Mouse (Mus musculus): Measurements from ENCODE around the gene Lmntd2. TPM values are rescaled to one million over a fixed set of nuclear protein-coding genes. Genes with fewer than 3 reads are reported as not detected.

Gene Lmntd2
- polyA plus RNA-seq, 1 experiment from 2014 or later: 0.54 TPM

- no peak for ATAC-seq (replicated peaks; ENCODE audit: extremely low read depth, insufficient read depth, low FRiP score)
- peaks cover 4% of the 10 kb centered on the region; the same call in 1 of the 2 replicates for H3K4me1 ChIP-seq (ENCODE audit: control insufficient read depth, insufficient read depth, low read length)
- no peaks in the 10 kb centered on the region for H3K27me3 ChIP-seq (ENCODE audit: control insufficient read depth, insufficient read depth, low read length)
- H3K4me3 ChIP-seq (ENCODE audit: low read length): no peak overlapping the region
- H3K36me3 ChIP-seq (ENCODE audit: control insufficient read depth, insufficient read depth): no peaks in the 10 kb centered on the region
- WGBS: 85% methylated on average over 14 of the region's 14 CpGs
- no peaks in the 10 kb centered on the region for H3K9me3 ChIP-seq (replicated peaks; ENCODE audit: control insufficient read depth, low read length)
- no peak overlapping the region for H3K9ac ChIP-seq (ENCODE audit: low read length)
- H3K4me2 ChIP-seq (ENCODE audit: low read depth, low read length): no peak overlapping the region
- H3K27ac ChIP-seq (ENCODE audit: low read length): no peak overlapping the region
These were observed 3.2 kb downstream of the Lmntd2 start for GRCm38 (mm10) chr7:141210606-141211131.

- WGBS: 59% methylated on average over 12 of the region's 12 CpGs
- H3K36me3 ChIP-seq (ENCODE audit: control insufficient read depth, insufficient read depth): no peaks in the 10 kb centered on the region
These were observed 3.7 kb downstream of the Lmntd2 start for GRCm38 (mm10) chr7:141210137-141210536.

DNA sequence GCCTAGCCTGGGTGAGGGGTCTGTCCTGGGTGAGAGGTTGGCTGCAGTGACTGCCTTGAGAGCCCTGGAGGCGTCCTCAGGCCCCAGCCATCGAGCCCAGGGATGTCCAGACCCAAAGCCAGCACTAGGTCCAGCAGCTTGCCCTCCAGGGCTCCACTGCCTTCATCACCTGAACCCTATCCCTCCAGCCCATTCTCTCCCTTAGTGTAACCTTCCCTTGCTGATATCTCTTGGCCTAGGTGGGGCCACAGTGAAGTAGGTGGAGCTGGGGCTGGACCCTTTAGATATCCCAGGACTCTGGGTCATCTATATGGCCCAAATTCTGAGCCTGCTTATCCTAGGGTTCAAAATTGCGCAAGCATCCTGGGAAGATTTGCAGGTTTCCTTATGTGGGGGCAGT lies 4.4 kb downstream of the Lmntd2 start:
- no peak overlapping the region for H3K9ac ChIP-seq (ENCODE audit: low read length)
- no peaks in the 10 kb centered on the region for H3K27me3 ChIP-seq (ENCODE audit: control insufficient read depth, insufficient read depth, low read length)
- 66% methylated on average over 3 of the region's 3 CpGs for WGBS
- H3K4me2 ChIP-seq (ENCODE audit: low read depth, low read length): no peak overlapping the region
- H3K4me1 ChIP-seq (ENCODE audit: control insufficient read depth, insufficient read depth, low read length): no peaks in the 10 kb centered on the region
- no peaks in the 10 kb centered on the region for H3K36me3 ChIP-seq (ENCODE audit: control insufficient read depth, insufficient read depth)
- H3K27ac ChIP-seq (ENCODE audit: low read length): no peak overlapping the region
- H3K4me3 ChIP-seq (ENCODE audit: low read length): no peak overlapping the region
- no peak for ATAC-seq (replicated peaks; ENCODE audit: extremely low read depth, insufficient read depth, low FRiP score)
- H3K9me3 ChIP-seq (replicated peaks; ENCODE audit: control insufficient read depth, low read length): no peaks in the 10 kb centered on the region

More at GRCm38 (mm10) chr7:141210137-141210536, 3.7 kb downstream of the Lmntd2 start:
- Histone ChIP-seq H3K27me3 (ENCODE audit: control insufficient read depth, insufficient read depth, low read length) (no peaks in the 10 kb centered on the region), H3K27ac (ENCODE audit: low read length) (no peak overlapping the region), H3K4me3 (ENCODE audit: low read length) (no peak overlapping the region), H3K9me3 (replicated peaks; ENCODE audit: control insufficient read depth, low read length) (no peaks in the 10 kb centered on the region), H3K9ac (ENCODE audit: low read length) (no peak overlapping the region), H3K4me2 (ENCODE audit: low read depth, low read length) (no peak overlapping the region), H3K4me1 (ENCODE audit: control insufficient read depth, insufficient read depth, low read length) (peaks cover 3% of the 10 kb centered on the region; the same call in 1 of the 2 replicates)
- no peak for ATAC-seq (replicated peaks; ENCODE audit: extremely low read depth, insufficient read depth, low FRiP score)

DNA sequence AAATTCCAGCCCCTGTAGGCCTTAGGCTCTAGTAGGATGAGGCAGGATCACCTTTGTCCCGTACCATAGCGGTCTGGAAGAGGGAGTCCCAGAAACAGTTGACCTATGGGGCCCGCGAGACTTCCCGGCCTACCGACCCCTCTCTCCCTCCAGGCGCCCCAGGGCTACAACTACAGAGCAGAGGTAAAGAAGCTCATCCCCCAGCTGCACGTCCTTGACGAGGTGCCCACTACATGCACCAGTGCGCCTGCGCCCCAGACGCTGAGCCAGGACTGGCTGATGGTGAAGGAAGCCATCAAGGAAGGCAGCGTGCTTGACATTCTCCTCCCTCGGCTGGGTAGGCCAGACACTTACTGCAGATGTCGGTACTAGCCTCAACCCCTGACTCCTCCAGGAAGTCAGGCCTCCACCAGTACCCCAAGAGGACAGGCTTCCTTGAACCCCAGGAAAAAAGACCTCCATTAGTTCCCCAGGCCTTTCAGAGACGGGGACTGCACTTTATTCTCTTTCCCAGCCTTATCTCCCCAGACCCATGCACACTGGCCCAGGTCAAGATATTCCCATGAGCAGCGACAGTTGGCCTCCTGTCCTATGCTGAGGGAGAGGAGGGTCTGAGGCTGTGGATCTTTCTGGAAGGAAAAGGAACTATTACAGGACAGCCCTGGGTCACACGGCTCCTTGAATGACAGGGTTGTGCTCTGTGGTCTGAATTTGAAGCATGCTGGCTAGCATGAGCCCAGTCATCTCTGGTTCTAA lies 7.5 kb downstream of the Lmntd2 start:
- Histone ChIP-seq H3K27me3 (ENCODE audit: control insufficient read depth, insufficient read depth, low read length) (no peaks in the 10 kb centered on the region), H3K9ac (ENCODE audit: low read length) (no peak overlapping the region), H3K9me3 (replicated peaks; ENCODE audit: control insufficient read depth, low read length) (no peaks in the 10 kb centered on the region), H3K36me3 (ENCODE audit: control insufficient read depth, insufficient read depth) (no peaks in the 10 kb centered on the region), H3K4me3 (ENCODE audit: low read length) (no peak overlapping the region), H3K4me2 (ENCODE audit: low read depth, low read length) (no peak overlapping the region), H3K4me1 (ENCODE audit: control insufficient read depth, insufficient read depth, low read length) (no peaks in the 10 kb centered on the region), H3K27ac (ENCODE audit: low read length) (no peak overlapping the region)
- ATAC-seq (replicated peaks; ENCODE audit: extremely low read depth, insufficient read depth, low FRiP score): no peak
- 85% methylated on average over 18 of the region's 18 CpGs for WGBS

DNA sequence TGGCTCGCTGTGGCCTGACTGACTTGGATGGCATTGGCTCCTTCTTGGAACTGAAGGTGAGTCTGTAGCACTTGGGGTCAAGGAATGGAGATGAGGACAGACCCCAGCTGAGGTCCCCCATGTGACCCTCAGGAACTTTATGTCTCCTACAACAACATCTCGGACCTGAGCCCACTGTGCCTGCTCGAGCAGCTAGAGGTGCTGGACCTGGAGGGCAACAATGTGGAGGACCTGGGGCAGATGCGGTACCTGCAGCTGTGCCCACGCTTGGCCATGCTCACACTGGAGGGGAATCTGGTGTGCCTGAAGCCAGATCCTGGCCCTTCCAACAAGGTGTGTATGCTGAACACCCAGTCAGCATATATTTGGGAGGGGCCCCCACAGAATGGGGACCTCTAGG lies 8.4 kb downstream of the Lmntd2 start:
- no peak overlapping the region for H3K4me3 ChIP-seq (ENCODE audit: low read length)
- no peak overlapping the region for H3K27ac ChIP-seq (ENCODE audit: low read length)
- H3K27me3 ChIP-seq (ENCODE audit: control insufficient read depth, insufficient read depth, low read length): no peaks in the 10 kb centered on the region
- H3K4me1 ChIP-seq (ENCODE audit: control insufficient read depth, insufficient read depth, low read length): no peaks in the 10 kb centered on the region
- ATAC-seq (replicated peaks; ENCODE audit: extremely low read depth, insufficient read depth, low FRiP score): no peak
- no peaks in the 10 kb centered on the region for H3K36me3 ChIP-seq (ENCODE audit: control insufficient read depth, insufficient read depth)
- H3K9me3 ChIP-seq (replicated peaks; ENCODE audit: control insufficient read depth, low read length): no peaks in the 10 kb centered on the region
- no peak overlapping the region for H3K4me2 ChIP-seq (ENCODE audit: low read depth, low read length)
- no peak overlapping the region for H3K9ac ChIP-seq (ENCODE audit: low read length)
- WGBS: 89% methylated on average over 5 of the region's 5 CpGs

- WGBS: 56% methylated on average over 3 of the region's 3 CpGs
- ATAC-seq (replicated peaks; ENCODE audit: extremely low read depth, insufficient read depth, low FRiP score): no peak
- Histone ChIP-seq H3K27me3 (ENCODE audit: control insufficient read depth, insufficient read depth, low read length) (no peaks in the 10 kb centered on the region), H3K4me2 (ENCODE audit: low read depth, low read length) (no peak overlapping the region), H3K36me3 (ENCODE audit: control insufficient read depth, insufficient read depth) (no peaks in the 10 kb centered on the region), H3K9ac (ENCODE audit: low read length) (no peak overlapping the region), H3K4me1 (ENCODE audit: control insufficient read depth, insufficient read depth, low read length) (no peaks in the 10 kb centered on the region), H3K4me3 (ENCODE audit: low read length) (no peak overlapping the region), H3K27ac (ENCODE audit: low read length) (no peak overlapping the region), H3K9me3 (replicated peaks; ENCODE audit: control insufficient read depth, low read length) (no peaks in the 10 kb centered on the region)
These were observed 9.3 kb downstream of the Lmntd2 start for GRCm38 (mm10) chr7:141204546-141204945.

DNA sequence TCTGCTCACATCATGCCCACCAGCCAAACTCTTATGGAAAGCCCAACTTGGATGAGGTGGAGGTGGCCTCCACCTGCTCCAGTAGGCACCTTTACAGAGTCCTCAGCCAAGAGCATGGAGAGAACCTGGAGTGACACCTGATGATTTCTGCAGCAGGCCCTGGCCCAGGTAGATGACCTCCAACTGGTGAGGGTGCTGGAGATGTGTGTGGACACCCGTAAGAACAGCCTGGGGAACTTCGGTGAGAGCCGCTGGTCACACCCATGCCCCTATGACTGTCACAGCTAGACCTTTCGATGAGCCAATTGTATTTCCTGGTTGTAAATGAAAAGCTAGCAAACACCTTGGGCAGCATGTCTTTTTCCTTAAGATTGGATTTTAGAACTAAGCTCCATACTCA lies 15.8 kb downstream of the Lmntd2 start:
- H3K27me3 ChIP-seq (ENCODE audit: control insufficient read depth, insufficient read depth, low read length): no peaks in the 10 kb centered on the region
- H3K27ac ChIP-seq (ENCODE audit: low read length): no peak overlapping the region
- no peak overlapping the region for H3K4me2 ChIP-seq (ENCODE audit: low read depth, low read length)
- ATAC-seq (replicated peaks; ENCODE audit: extremely low read depth, insufficient read depth, low FRiP score): no peak
- no peak overlapping the region for H3K4me3 ChIP-seq (ENCODE audit: low read length)
- 89% methylated on average over 4 of the region's 4 CpGs for WGBS
- no peaks in the 10 kb centered on the region for H3K9me3 ChIP-seq (replicated peaks; ENCODE audit: control insufficient read depth, low read length)
- H3K4me1 ChIP-seq (ENCODE audit: control insufficient read depth, insufficient read depth, low read length): peaks cover 6% of the 10 kb centered on the region
- H3K36me3 ChIP-seq (ENCODE audit: control insufficient read depth, insufficient read depth): no peaks in the 10 kb centered on the region
- no peak overlapping the region for H3K9ac ChIP-seq (ENCODE audit: low read length)

DNA sequence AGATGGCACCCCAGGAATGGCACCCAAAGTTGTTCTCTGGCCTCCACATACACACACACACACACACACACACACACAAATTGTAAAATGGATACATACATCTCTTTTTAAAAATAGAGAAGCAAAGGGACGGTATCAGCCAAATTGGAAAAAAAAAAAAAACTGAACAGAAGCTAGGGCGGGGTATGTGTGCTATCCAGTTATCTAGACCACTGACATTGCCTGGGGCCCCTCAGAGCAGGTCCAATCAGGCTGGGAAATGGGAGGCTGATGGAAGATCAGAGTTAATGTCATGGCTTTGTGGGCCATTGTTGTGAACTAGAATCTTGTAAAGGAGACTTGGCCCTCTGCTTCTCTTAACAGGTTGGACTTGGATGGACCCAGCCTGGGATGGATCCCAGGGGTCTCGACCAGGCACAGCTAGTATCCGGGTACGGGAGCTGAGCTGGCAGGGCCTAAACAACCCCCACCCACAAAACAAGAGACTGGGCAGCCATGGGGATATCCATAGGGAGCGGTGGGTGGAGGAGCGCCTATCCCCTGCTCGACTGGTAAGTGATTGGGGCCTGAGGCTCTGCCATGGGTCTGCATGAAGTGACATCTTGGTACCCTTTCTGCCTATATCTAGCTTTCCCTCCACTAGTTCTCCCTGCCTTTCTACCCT lies 17.1 kb downstream of the Lmntd2 start:
- H3K9ac ChIP-seq (ENCODE audit: low read length): no peak overlapping the region
- H3K9me3 ChIP-seq (replicated peaks; ENCODE audit: control insufficient read depth, low read length): no peaks in the 10 kb centered on the region
- WGBS: 86% methylated on average over 8 of the region's 8 CpGs
- no peak overlapping the region for H3K4me3 ChIP-seq (ENCODE audit: low read length)
- no peak for ATAC-seq (replicated peaks; ENCODE audit: extremely low read depth, insufficient read depth, low FRiP score)
- peaks cover 4% of the 10 kb centered on the region; the same call in 1 of the 2 replicates for H3K36me3 ChIP-seq (ENCODE audit: control insufficient read depth, insufficient read depth)
- no peak overlapping the region for H3K27ac ChIP-seq (ENCODE audit: low read length)
- no peaks in the 10 kb centered on the region for H3K27me3 ChIP-seq (ENCODE audit: control insufficient read depth, insufficient read depth, low read length)
- no peak overlapping the region for H3K4me2 ChIP-seq (ENCODE audit: low read depth, low read length)
- peaks cover 16% of the 10 kb centered on the region for H3K4me1 ChIP-seq (ENCODE audit: control insufficient read depth, insufficient read depth, low read length)

- H3K27me3 ChIP-seq (ENCODE audit: control insufficient read depth, insufficient read depth, low read length): no peaks in the 10 kb centered on the region
- H3K27ac ChIP-seq (ENCODE audit: low read length): no peak overlapping the region
- no peak overlapping the region for H3K9ac ChIP-seq (ENCODE audit: low read length)
- WGBS: 86% methylated on average over 2 of the region's 2 CpGs
- peaks cover 14% of the 10 kb centered on the region for H3K36me3 ChIP-seq (ENCODE audit: control insufficient read depth, insufficient read depth)
- peaks cover 16% of the 10 kb centered on the region for H3K4me1 ChIP-seq (ENCODE audit: control insufficient read depth, insufficient read depth, low read length)
- H3K4me3 ChIP-seq (ENCODE audit: low read length): no peak overlapping the region
- no peak for ATAC-seq (replicated peaks; ENCODE audit: extremely low read depth, insufficient read depth, low FRiP score)
- H3K4me2 ChIP-seq (ENCODE audit: low read depth, low read length): no peak overlapping the region
- H3K9me3 ChIP-seq (replicated peaks; ENCODE audit: control insufficient read depth, low read length): no peaks in the 10 kb centered on the region
These were observed 18.1 kb downstream of the Lmntd2 start for GRCm38 (mm10) chr7:141195754-141196153.
